Mouse (Mus musculus) testis, adult 2 months (tissue): ENCODE results near the gene Dsp. TPM values are rescaled to one million over a fixed set of nuclear protein-coding genes. Genes with fewer than 3 reads are reported as not detected.

Experiments
- H3K27ac ChIP-seq: fragments of 200-500 bp; 2 replicates; pipeline ENCODE4 v1.5.1; 2012; ENCODE audit warnings: low read depth, low read length; ENCODE audit not compliant: control insufficient read depth, insufficient read depth
- H3K27me3 ChIP-seq: fragments of 200-500 bp; 2 replicates; pipeline ENCODE4 v1.6.1; 2012; ENCODE audit warnings: mild to moderate bottlenecking, low read length, moderate library complexity; ENCODE audit not compliant: control insufficient read depth, insufficient read depth
- H3K36me3 ChIP-seq: fragments of 200-500 bp; 2 replicates; pipeline ENCODE4 v1.6.1; 2012; ENCODE audit warnings: mild to moderate bottlenecking, low read length; ENCODE audit not compliant: control insufficient read depth, insufficient read depth
- H3K4me1 ChIP-seq: fragments of 200-500 bp; 2 replicates; pipeline ENCODE4 v1.6.1; 2012; ENCODE audit warnings: low read length; ENCODE audit not compliant: control insufficient read depth, insufficient read depth
- H3K4me3 ChIP-seq: fragments of 200-500 bp; 2 replicates; pipeline ENCODE4 v1.5.1; 2012; ENCODE audit warnings: low read depth, mild to moderate bottlenecking, low read length, moderate library complexity, mixed read lengths; ENCODE audit not compliant: control insufficient read depth
- CTCF ChIP-seq: fragments of 200-500 bp; IDR thresholded peaks from 2 replicates; pipeline ENCODE4 v1.5.1; 2012; ENCODE audit warnings: low read depth, mild to moderate bottlenecking, inconsistent platforms, low read length, moderate library complexity; ENCODE audit not compliant: control insufficient read depth, insufficient read depth, insufficient replicate concordance
- POLR2A ChIP-seq: fragments of 200-500 bp; IDR thresholded peaks from 2 replicates; pipeline ENCODE4 v1.6.1; 2012; ENCODE audit warnings: low read depth, mild to moderate bottlenecking, inconsistent platforms, low read length, moderate library complexity; ENCODE audit not compliant: control insufficient read depth
- polyA plus RNA-seq: library from polyadenylated mRNA; depleted of rRNA; stranded (reverse); fragments of >200 nt; gene quantifications from 2 replicates; pipeline ENCODE4 v1.2.3, GENCODE M21; 2012

The Dsp gene
- polyA plus RNA-seq, 1 experiment: 0.21 TPM

GRCm38 (mm10) chr13:38130116-38130515, 21.0 kb upstream of the Dsp start:
- Histone ChIP-seq H3K4me1 (no peaks in the 10 kb centered on the region), H3K27me3 (no peaks in the 10 kb centered on the region), H3K36me3 (no peaks in the 10 kb centered on the region), H3K4me3 (no peak overlapping the region), H3K27ac (no peak overlapping the region)
- TF ChIP-seq POLR2A: no peak
- no peak for TF ChIP-seq CTCF

DNA sequence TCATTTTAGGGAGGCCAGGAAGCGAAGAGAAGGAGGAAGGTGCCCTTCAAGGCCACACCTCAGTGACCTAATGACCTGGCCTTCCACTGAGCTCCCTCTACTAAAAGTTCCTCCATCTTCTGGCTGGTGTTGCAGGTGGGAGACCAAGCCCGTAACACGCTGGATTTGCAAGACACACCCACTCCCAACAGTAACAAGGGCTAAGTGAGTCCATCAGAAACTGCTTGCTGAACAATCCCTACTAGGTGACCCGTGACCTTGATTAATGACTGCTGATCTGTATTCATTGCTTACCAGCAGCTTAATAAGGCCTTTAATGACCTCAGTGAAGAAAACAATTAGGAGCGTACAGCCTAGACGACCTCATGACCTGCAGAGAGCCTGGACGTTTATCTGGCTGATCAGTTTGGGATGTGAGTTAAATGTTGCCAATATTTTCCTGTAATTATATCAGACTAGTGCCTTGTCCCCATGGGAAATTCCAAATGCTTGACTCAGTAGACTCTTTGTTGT, 18.0 kb upstream of the Dsp start:
- Histone ChIP-seq H3K27me3 (no peaks in the 10 kb centered on the region), H3K4me1 (no peaks in the 10 kb centered on the region), H3K4me3 (no peak overlapping the region), H3K36me3 (no peaks in the 10 kb centered on the region), H3K27ac (no peak overlapping the region)
- no peak for TF ChIP-seq CTCF
- TF ChIP-seq POLR2A: no peak

DNA sequence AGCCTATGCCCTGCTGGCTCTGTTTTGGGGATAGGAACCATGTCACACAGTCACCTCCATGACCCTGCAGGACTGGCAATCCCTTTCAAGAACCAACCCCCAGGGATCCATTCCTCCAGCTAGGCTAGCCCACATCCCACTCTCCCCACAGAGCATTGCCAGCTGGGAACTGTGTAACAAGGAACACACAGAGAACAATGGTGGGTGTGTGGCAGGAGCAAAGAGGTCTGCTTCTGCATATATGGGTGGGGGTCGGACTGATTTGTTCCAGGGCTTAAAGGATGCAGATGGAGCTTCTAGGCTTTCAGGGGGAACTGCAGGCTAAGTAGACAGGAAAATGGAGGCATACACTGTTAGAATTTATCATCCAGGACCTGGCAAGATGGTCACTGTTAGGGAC, 10.6 kb upstream of the Dsp start:
- no peaks in the 10 kb centered on the region for H3K36me3 ChIP-seq

DNA sequence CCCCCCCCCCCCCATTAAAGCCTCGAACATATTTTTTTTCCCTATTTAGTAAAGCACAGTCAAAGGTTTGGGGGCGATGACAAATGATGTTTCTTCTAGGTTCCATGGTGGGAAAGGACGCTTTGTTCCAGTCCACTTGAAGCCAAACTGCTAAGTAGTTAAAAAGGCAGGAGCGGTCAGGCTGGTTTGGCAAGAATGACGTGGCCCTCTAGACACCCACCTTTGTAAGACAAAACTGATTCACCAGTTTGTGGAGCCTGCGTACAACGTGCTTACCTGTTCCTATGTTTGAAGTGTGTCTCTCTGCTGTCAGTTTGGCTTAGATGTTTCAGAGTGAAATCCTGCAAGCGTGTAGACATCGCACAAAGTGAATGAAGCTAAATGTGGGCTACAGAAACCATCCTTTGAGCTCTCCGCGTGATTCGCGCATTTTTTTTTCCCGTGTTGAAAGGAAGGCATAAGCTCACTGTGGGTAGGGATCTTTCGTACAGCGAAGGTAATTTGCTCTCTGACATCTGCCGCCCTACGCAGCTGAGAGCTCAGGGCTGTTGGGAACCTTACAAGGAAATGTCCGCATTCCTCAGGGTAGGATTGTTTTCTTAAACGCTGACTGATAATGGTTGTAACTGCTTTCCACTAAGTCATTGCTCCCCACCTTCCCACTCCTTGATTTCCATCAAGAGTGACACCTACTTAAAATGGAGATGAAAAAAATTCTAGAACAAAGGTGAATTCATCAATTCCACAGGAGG, 6.0 kb upstream of the Dsp start:
- Histone ChIP-seq H3K4me3 (no peak overlapping the region), H3K27me3 (no peaks in the 10 kb centered on the region), H3K36me3 (no peaks in the 10 kb centered on the region), H3K27ac (no peak overlapping the region), H3K4me1 (no peaks in the 10 kb centered on the region)
- TF ChIP-seq POLR2A (no peak), CTCF (no peak)

More for the DNA sequence above, 10.6 kb upstream of the Dsp start:
- Histone ChIP-seq H3K4me3 (no peak overlapping the region), H3K27ac (no peak overlapping the region), H3K4me1 (no peaks in the 10 kb centered on the region), H3K27me3 (no peaks in the 10 kb centered on the region)
- TF ChIP-seq POLR2A (no peak), CTCF (no peak)

DNA sequence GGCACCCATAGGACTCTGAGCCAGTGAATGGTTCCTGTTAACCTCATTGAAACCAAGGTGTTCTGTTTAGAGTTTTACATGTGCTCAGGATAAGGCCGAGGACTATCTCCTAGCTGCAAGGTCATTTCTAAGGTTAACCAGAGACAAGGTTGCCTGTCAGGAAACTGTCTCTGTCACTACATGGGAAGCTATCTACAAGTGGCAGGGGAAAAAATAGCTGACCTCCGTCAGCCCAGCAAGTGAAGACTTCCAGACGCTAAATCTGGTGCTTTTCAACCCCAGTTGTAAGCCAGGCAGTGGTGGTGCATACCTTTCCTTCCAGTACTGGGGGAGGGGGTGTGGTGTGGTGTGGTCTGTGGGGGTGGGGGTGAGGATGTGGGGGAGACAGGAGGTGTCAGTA, 2.7 kb upstream of the Dsp start:
- Histone ChIP-seq H3K27me3 (peaks cover 3% of the 10 kb centered on the region), H3K27ac (no peak overlapping the region), H3K36me3 (no peaks in the 10 kb centered on the region), H3K4me3 (no peak overlapping the region), H3K4me1 (peaks cover 17% of the 10 kb centered on the region)
- TF ChIP-seq CTCF: no peak
- TF ChIP-seq POLR2A: no peak

GRCm38 (mm10) chr13:38151671-38152428, 756 bp downstream of the Dsp start:
- no peak for TF ChIP-seq POLR2A
- no peak for TF ChIP-seq CTCF
- Histone ChIP-seq H3K4me1 (peaks cover 17% of the 10 kb centered on the region), H3K4me3 (peak overlapping the region; percentile 63), H3K27ac (no peak overlapping the region), H3K27me3 (peaks cover 3% of the 10 kb centered on the region), H3K36me3 (no peaks in the 10 kb centered on the region)

DNA sequence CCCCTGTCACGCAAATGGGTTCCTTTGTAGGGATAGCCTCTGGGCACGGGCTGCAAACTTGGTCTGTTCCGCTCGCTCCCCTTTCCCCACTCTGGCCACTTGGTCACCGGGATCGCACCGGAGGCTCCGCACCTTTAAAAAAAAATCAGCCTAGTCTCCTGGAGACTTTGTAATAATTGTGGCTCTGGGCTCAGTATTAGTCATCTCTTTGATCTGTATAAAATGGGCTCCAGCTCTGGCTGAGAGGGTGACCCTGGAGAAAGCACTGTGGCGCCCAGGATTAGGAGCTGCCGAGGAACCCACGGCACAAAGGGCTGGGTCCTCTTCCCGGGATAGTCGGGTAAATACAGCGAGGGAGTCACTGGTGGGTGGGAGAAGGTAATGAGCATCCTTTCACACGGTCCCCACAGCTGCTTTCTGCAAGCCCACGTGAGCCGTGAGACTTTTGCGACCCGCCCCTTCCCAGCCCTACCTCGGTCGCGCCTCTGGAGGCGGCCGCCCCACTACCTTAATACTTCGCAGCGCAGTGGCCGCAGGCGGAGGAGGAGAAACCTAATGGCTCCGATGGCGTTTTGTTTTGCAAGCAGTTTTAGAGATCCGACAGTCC, 1.4 kb downstream of the Dsp start:
- H3K27me3 ChIP-seq: peaks cover 3% of the 10 kb centered on the region
- H3K4me1 ChIP-seq: peaks cover 17% of the 10 kb centered on the region
- H3K27ac ChIP-seq: no peak overlapping the region
- no peak for TF ChIP-seq CTCF
- no peak for TF ChIP-seq POLR2A
- H3K36me3 ChIP-seq: no peaks in the 10 kb centered on the region
- peak overlapping the region; percentile 25 for H3K4me3 ChIP-seq
